Mouse (Mus musculus) C2C12 (cell line): ENCODE measurements at regions not wholly inside any gene's neighbourhood (a gene's known extent, or its start where the extent isn't known, plus 50 kb on each side); places are given as distances from the start of the nearest gene placed in this dataset.

Experiments used
- H3K27me3 ChIP-seq: one replicate; pipeline ENCODE4 v1.6.1; 2011; ENCODE audit not compliant: control insufficient read depth, insufficient read depth, insufficient read length
- H3K36me3 ChIP-seq: one replicate; pipeline ENCODE4 v1.6.1; 2011; ENCODE audit not compliant: control insufficient read depth, insufficient read depth
- H3K4me3 ChIP-seq: one replicate; pipeline ENCODE4 v1.5.1; 2011; ENCODE audit warnings: mild to moderate bottlenecking, control low read depth; ENCODE audit not compliant: poor library complexity, insufficient read depth, severe bottlenecking
- H3K79me2 ChIP-seq: one replicate; pipeline ENCODE4 v1.6.1; 2011; ENCODE audit not compliant: control insufficient read depth, insufficient read depth
- H3K79me3 ChIP-seq: one replicate; pipeline ENCODE4 v1.6.1; 2011; ENCODE audit warnings: low read depth, control low read depth
- H3ac ChIP-seq: one replicate; pipeline ENCODE3; 2011; ENCODE audit warnings: low read depth; ENCODE audit not compliant: control insufficient read depth, insufficient read length
- CEBPB ChIP-seq: IDR thresholded peaks from one replicate; pipeline ENCODE4 v1.6.1; 2011; ENCODE audit warnings: low read depth, mild to moderate bottlenecking, control low read depth, moderate library complexity
- CTCF ChIP-seq: IDR thresholded peaks from one replicate; pipeline ENCODE4 v1.5.1; 2011; ENCODE audit not compliant: control insufficient read depth, insufficient read depth, insufficient read length
- FOSL1 ChIP-seq: IDR thresholded peaks from one replicate; pipeline ENCODE4 v1.8.0; 2011; ENCODE audit warnings: mild to moderate bottlenecking, low read length; ENCODE audit not compliant: poor library complexity, insufficient read depth, severe bottlenecking
- MAX ChIP-seq: IDR thresholded peaks from one replicate; pipeline ENCODE4 v1.6.1; 2011; ENCODE audit warnings: mild to moderate bottlenecking, control low read depth
- MYOD1 ChIP-seq: IDR thresholded peaks from one replicate; pipeline ENCODE4 v1.6.1; 2011; ENCODE audit warnings: low read depth; ENCODE audit not compliant: control insufficient read depth, insufficient read length
- MYOG ChIP-seq: IDR thresholded peaks from one replicate; pipeline ENCODE4 v1.6.1; 2011; ENCODE audit not compliant: control insufficient read depth, insufficient read length; ENCODE audit errors: extremely low read depth
- USF1 ChIP-seq: IDR thresholded peaks from one replicate; pipeline ENCODE4 v1.6.1; 2011; ENCODE audit warnings: low read depth, mild to moderate bottlenecking, control low read depth, moderate library complexity

- no peak overlapping the region for H3K4me3 ChIP-seq
- H3K36me3 ChIP-seq: no peaks in the 10 kb centered on the region
- H3ac ChIP-seq: no peak overlapping the region
- no peaks in the 10 kb centered on the region for H3K79me3 ChIP-seq
- H3K79me2 ChIP-seq: no peaks in the 10 kb centered on the region
- no peaks in the 10 kb centered on the region for H3K27me3 ChIP-seq
- no peak for TF ChIP-seq CEBPB
- no peak for TF ChIP-seq CTCF
- TF ChIP-seq FOSL1: no peak
- no peak for TF ChIP-seq USF1
- no peak for TF ChIP-seq MAX
- TF ChIP-seq MYOD1: no peak
- TF ChIP-seq MYOG: no peak
Measured at GRCm38 (mm10) chr16:55474950-55475525, 177.3 kb upstream of the Zpld1 start.

- H3K79me3 ChIP-seq: no peaks in the 10 kb centered on the region
- TF ChIP-seq MAX (peak; percentile 67), MYOG (no peak), MYOD1 (no peak), FOSL1 (peak; percentile 35), CEBPB (peak; percentile 25)
- H3K36me3 ChIP-seq: no peaks in the 10 kb centered on the region
- no peak overlapping the region for H3K4me3 ChIP-seq
- no peak overlapping the region for H3ac ChIP-seq
- no peaks in the 10 kb centered on the region for H3K27me3 ChIP-seq
- H3K79me2 ChIP-seq: no peaks in the 10 kb centered on the region
Measured at GRCm38 (mm10) chr16:55471396-55471795, 173.6 kb upstream of the Zpld1 start.

GRCm38 (mm10) chr16:55470721-55471120, 172.9 kb upstream of the Zpld1 start:
- H3K36me3 ChIP-seq: no peaks in the 10 kb centered on the region
- H3K27me3 ChIP-seq: no peaks in the 10 kb centered on the region
- H3K79me3 ChIP-seq: no peaks in the 10 kb centered on the region
- no peak overlapping the region for H3ac ChIP-seq
- TF ChIP-seq CEBPB (peak; percentile 91), USF1 (no peak), MYOG (no peak), MYOD1 (peak; percentile 25), MAX (no peak), FOSL1 (peak; percentile 25)
- no peak overlapping the region for H3K4me3 ChIP-seq
- no peaks in the 10 kb centered on the region for H3K79me2 ChIP-seq

- no peaks in the 10 kb centered on the region for H3K36me3 ChIP-seq
- H3ac ChIP-seq: no peak overlapping the region
- no peaks in the 10 kb centered on the region for H3K79me2 ChIP-seq
- no peak overlapping the region for H3K4me3 ChIP-seq
- TF ChIP-seq MYOD1 (no peak), MYOG (no peak), USF1 (no peak), CEBPB (no peak), MAX (no peak), FOSL1 (no peak), CTCF (no peak)
- H3K79me3 ChIP-seq: no peaks in the 10 kb centered on the region
- no peaks in the 10 kb centered on the region for H3K27me3 ChIP-seq
Measured at GRCm38 (mm10) chr16:55469703-55470102, 171.9 kb upstream of the Zpld1 start.

GRCm38 (mm10) chr16:55468833-55469458, 171.2 kb upstream of the Zpld1 start:
- Histone ChIP-seq H3K79me3 (no peaks in the 10 kb centered on the region), H3K36me3 (no peaks in the 10 kb centered on the region), H3K4me3 (no peak overlapping the region), H3K79me2 (no peaks in the 10 kb centered on the region), H3ac (no peak overlapping the region), H3K27me3 (no peaks in the 10 kb centered on the region)
- no peak for TF ChIP-seq MYOD1
- TF ChIP-seq USF1: no peak
- peak; percentile 51 for TF ChIP-seq CTCF

GRCm38 (mm10) chr16:55460519-55460918, 162.7 kb upstream of the Zpld1 start:
- no peaks in the 10 kb centered on the region for H3K79me3 ChIP-seq
- no peaks in the 10 kb centered on the region for H3K79me2 ChIP-seq
- no peak overlapping the region for H3ac ChIP-seq
- no peaks in the 10 kb centered on the region for H3K27me3 ChIP-seq
- H3K4me3 ChIP-seq: no peak overlapping the region
- TF ChIP-seq MYOG: no peak
- TF ChIP-seq CTCF: peak; percentile 46
- H3K36me3 ChIP-seq: no peaks in the 10 kb centered on the region
